Mouse (Mus musculus) kidney, adult 2 months (tissue): ENCODE data around the gene Eif1. TPM values are rescaled to one million over a fixed set of nuclear protein-coding genes. Genes with fewer than 3 reads are reported as not detected.
"Not testable (repeated sequence)": the region's sequence is repeated elsewhere in the genome, so short reads cannot be mapped to it uniquely, and the experiment has no call there.

Experiments used
- DNase-seq: peaks from one replicate; pipeline ENCODE4 v3.0.0; 2021
- H3K27ac ChIP-seq: fragments of 200-500 bp; 2 replicates; pipeline ENCODE4 v1.5.1; 2012; ENCODE audit warnings: low read depth, low read length, control low read depth, inconsistent platforms; ENCODE audit not compliant: insufficient read depth
- H3K27me3 ChIP-seq: fragments of 200-500 bp; replicated peaks from 2 replicates; pipeline ENCODE4 v1.6.1; 2012; ENCODE audit warnings: mild to moderate bottlenecking, moderate library complexity, low read length, inconsistent platforms; ENCODE audit not compliant: control insufficient read depth, insufficient read depth
- H3K36me3 ChIP-seq: fragments of 200-500 bp; 2 replicates; pipeline ENCODE4 v1.6.1; 2012; ENCODE audit warnings: mild to moderate bottlenecking, moderate library complexity, low read length, inconsistent platforms; ENCODE audit not compliant: control insufficient read depth, insufficient read depth
- H3K4me1 ChIP-seq: fragments of 200-500 bp; 2 replicates; pipeline ENCODE4 v1.6.1; 2011; ENCODE audit warnings: low read length; ENCODE audit not compliant: control insufficient read depth, insufficient read depth
- H3K4me3 ChIP-seq: fragments of 200-500 bp; 2 replicates; pipeline ENCODE4 v1.5.1; 2011; ENCODE audit warnings: mild to moderate bottlenecking, low read depth, low read length, control low read depth; ENCODE audit not compliant: insufficient read depth
- CTCF ChIP-seq: fragments of 200-500 bp; conservative IDR thresholded peaks from 2 replicates; pipeline ENCODE4 v1.5.1; 2011; ENCODE audit warnings: low read depth, mild to moderate bottlenecking, control low read depth, low read length, moderate library complexity, mixed read lengths; ENCODE audit not compliant: insufficient read depth, insufficient read length
- POLR2A ChIP-seq: fragments of 200-500 bp; IDR thresholded peaks from one replicate; pipeline ENCODE4 v1.6.1; 2011; ENCODE audit warnings: low read depth, low read length, control low read depth
- WGBS: fragments of 180-500 bp; shearing (Covaris S2); methylation state at CpG from one replicate; pipeline ENCODE4 v1.1.7; 2018; 5-methylcytosine and 5-hydroxymethylcytosine counted together
- polyA plus RNA-seq: library from polyadenylated mRNA; depleted of rRNA; stranded (reverse); fragments of >200 nt; gene quantifications from 2 replicates; pipeline ENCODE4 v1.2.3, GENCODE M21; 2012

Eif1 gene
- polyA plus RNA-seq, 1 experiment = 173 TPM

DNA sequence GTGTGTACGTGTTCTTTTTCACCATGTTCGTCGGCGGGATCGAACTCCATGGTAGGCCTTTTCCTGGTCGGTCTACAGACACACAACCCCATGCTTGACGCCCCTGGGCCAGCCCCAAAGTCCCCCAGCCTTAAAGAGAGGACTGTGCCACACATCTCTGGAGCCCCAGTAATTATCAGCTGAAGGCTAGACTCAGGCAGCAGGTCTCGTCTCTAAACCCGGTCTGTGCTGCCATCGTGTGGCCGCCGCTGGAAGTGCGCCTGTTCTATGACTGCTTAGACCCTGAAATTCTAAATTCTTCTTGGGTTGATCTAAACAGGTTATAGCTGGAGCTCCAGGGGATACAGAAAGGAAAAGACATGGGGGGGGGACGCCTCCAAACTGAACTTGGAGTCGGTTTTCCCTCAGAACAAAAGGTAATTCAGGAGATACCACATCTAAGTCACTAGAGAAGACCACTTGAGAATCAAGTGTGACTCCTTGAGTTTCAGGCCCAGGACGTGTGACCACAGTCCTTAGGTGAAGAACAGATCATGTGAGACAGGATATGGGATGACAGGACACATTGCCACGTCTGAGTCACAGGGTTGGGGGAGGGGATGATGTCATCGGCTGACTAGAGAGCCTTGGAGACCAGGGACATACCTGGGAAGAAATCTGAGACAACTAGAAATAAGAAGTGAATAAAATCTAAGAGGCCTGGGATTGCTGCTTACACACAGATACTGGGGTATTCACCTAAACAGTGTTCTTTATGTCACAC lies 21.2 kb upstream of the Eif1 start:
- peak; percentile 79 for DNase-seq
- H3K27me3 ChIP-seq = no peaks in the 10 kb centered on the region
- TF ChIP-seq POLR2A (no peak), CTCF (peak; percentile 89)
- no peak overlapping the region for H3K4me3 ChIP-seq
- no peaks in the 10 kb centered on the region for H3K36me3 ChIP-seq
- 19% methylated on average over 18 of the region's 18 CpGs for WGBS
- H3K27ac ChIP-seq = no peak overlapping the region
- no peaks in the 10 kb centered on the region for H3K4me1 ChIP-seq

DNA sequence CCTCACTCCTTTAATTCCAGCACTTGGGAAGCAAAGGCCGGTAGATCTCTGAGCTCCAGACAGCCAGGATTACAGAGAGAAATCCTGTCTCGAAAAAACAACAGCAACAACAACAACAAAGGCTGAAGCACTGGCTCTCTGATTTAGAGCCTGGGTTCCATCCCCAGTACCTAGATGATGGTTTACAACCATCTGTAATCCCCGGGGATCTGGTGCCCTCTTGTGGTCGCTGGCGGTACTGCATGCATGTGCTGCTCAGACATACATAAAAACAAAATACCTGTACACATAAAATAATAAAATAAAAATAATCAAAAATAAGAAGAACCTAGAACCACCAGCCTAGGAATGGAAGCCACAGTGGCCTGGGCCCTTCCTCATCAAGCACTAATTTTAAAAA lies 19.4 kb upstream of the Eif1 start:
- TF ChIP-seq CTCF = peak; percentile 86
- no peak for TF ChIP-seq POLR2A
- Histone ChIP-seq H3K4me3 (no peak overlapping the region), H3K36me3 (no peaks in the 10 kb centered on the region), H3K27me3 (no peaks in the 10 kb centered on the region), H3K27ac (no peak overlapping the region), H3K4me1 (no peaks in the 10 kb centered on the region)
- WGBS = 12% methylated on average over 5 of the region's 5 CpGs
- DNase-seq = peak; percentile 56

DNA sequence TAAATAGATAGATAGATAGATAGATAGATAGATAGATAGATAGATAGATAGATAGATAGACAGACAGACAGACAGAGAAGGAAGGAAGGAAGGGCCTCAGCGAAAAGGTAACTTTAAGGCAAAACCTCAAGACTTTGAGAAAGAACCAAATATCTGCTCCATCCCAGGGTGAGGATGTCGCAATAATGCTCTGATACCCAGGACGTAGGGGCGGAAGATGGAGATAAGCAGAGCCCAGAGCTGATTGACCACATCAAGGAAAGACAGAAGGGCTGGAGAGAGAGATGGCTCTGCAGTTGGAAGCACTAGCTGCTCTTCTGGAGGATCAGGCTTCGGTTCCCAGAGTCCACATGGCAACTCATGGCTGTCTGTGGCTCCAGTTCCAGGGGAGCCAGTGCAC lies 18.4 kb upstream of the Eif1 start:
- Histone ChIP-seq H3K4me1 (no peaks in the 10 kb centered on the region), H3K27me3 (no peaks in the 10 kb centered on the region), H3K36me3 (no peaks in the 10 kb centered on the region), H3K27ac (no peak overlapping the region), H3K4me3 (no peak overlapping the region)
- 86% methylated on average over 5 of the region's 5 CpGs for WGBS
- DNase-seq = no peak
- TF ChIP-seq POLR2A (no peak), CTCF (no peak)

DNA sequence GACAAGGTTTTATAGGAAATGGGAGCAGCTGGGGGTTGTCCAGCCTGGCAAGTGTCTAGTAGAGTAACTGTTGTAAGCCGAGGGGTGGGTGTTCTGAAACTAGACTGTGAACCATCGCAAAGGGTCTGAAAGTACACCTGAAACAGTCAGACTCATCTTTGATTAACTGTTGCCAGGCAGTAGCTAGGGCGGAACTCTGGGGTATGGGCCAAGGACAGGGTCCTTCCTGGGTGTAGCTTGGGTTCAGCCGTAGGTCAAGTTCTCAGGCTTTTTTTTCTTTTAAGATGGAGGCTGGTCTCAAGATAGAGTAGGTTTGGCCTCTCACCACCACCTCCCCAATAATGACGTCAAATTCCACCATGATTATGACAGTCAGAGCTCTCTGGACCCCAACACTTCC lies 11.8 kb upstream of the Eif1 start:
- peaks cover 7% of the 10 kb centered on the region; the same call in 1 of the 2 replicates for H3K4me1 ChIP-seq
- TF ChIP-seq POLR2A (no peak), CTCF (no peak)
- H3K27me3 ChIP-seq = no peaks in the 10 kb centered on the region
- no peak overlapping the region for H3K4me3 ChIP-seq
- H3K27ac ChIP-seq = no peak overlapping the region
- no peaks in the 10 kb centered on the region for H3K36me3 ChIP-seq
- DNase-seq = no peak
- 88% methylated on average over 5 of the region's 5 CpGs for WGBS

DNA sequence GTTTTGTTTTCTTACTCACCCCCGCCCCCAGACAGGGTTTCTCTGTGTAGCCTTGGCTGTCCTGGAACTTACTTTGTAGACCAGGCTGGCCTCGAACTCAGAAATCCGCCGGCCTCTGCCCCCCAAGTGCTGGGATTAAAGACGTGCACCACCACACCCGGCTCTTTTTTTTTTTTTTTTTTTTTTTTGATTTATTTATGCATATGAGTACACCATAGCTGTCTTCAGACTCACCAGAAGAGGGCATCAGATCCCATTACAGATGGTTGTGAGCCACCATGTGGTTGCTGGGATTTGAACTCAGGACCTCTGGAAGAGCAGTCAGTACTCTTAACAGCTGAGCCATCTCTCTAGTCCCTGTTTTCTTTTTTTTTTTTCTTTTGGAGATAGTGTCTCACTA lies 11.0 kb upstream of the Eif1 start:
- not testable (repeated sequence) for DNase-seq, H3K36me3 ChIP-seq, H3K27me3 ChIP-seq, H3K4me3 ChIP-seq, H3K27ac ChIP-seq
- peaks cover 11% of the 10 kb centered on the region for H3K4me1 ChIP-seq
- whole genome bisulfite sequencing = 86% methylated on average over 6 of the region's 6 CpGs

DNA sequence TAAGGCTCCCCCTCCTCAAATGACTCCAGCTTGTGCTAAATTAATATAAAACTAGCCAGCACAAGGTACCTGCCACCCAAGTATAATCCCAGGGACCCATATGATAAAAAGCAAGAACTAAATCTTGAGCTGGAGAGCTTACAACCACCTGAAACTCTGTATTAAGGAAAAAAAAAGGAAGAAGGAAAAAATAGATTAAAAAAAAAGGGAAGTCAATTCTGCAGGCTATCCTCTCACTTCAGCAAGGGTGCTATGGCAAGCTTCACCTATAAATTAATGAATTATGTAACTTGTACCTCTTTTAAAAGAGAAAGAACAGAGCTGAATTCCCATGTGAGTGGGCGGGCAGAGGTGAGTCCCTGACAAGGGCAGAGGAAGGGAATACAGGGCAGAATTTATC lies 8.0 kb upstream of the Eif1 start:
- no peak for TF ChIP-seq CTCF
- no peak for TF ChIP-seq POLR2A
- H3K27ac ChIP-seq = no peak overlapping the region; the same call in 1 of the 2 replicates
- no peak overlapping the region for H3K4me3 ChIP-seq
- H3K36me3 ChIP-seq = no peaks in the 10 kb centered on the region
- peaks cover 13% of the 10 kb centered on the region for H3K4me1 ChIP-seq
- no peaks in the 10 kb centered on the region for H3K27me3 ChIP-seq
- WGBS = 29% methylated on average over 1 of the region's 1 CpGs
- no peak for DNase-seq

DNA sequence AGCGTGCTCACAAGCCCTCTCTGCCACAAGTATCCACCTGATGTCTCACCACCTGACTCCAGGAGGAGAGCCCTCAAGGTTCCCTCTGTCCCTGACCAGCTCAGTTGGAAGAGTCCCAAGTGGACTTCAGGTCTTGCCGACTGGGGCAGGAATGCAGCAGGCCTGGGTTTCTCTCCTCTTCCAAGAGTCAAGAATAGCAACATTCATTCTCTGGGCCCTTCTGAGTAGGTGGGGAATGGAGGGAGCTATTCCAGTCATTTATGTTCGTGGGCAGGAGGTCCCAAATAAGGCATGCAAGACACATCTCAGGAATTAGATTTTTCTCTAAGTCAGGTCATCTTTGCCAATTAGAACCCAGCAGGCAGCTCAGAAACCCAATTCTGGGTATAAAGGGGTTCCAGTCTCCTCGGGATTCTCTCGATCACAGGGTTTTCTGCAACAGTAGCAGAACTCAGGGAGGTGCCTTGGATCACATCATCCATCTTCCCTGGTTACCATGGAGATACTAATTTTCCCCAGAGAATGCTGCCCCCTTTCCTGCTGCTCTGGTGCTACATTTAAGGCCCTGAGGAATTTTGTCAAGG lies 7.5 kb upstream of the Eif1 start:
- Histone ChIP-seq H3K4me1 (peaks cover 13% of the 10 kb centered on the region), H3K4me3 (no peak overlapping the region), H3K27ac (no peak overlapping the region; the same call in 1 of the 2 replicates), H3K36me3 (no peaks in the 10 kb centered on the region), H3K27me3 (no peaks in the 10 kb centered on the region)
- 28% methylated on average over 5 of the region's 5 CpGs for WGBS
- DNase-seq = peak; percentile 89
- no peak for TF ChIP-seq POLR2A
- TF ChIP-seq CTCF = no peak
